Mouse (Mus musculus) R1 (cell line): Measurements from ENCODE around the gene Emx1.

Experiments used
- DNase-seq: peaks from one replicate; pipeline ENCODE4 v3.0.0-alpha.2; 2018; ENCODE audit warnings: low read depth, low spot score

The Emx1 gene

GRCm38 (mm10) chr6:85227520-85227919 lies 40.3 kb downstream of the Emx1 start:
- DNase-seq, result no peak

- no peak for DNase-seq
Measured at GRCm38 (mm10) chr6:85230762-85231161, 43.5 kb downstream of the Emx1 start.

GRCm38 (mm10) chr6:85231469-85231868 lies 44.2 kb downstream of the Emx1 start:
- peak; percentile 69 for DNase-seq

GRCm38 (mm10) chr6:85232045-85232444 lies 44.8 kb downstream of the Emx1 start:
- DNase-seq, result peak; percentile 72

- no peak for DNase-seq
Measured at GRCm38 (mm10) chr6:85232836-85233623, 45.8 kb downstream of the Emx1 start.

GRCm38 (mm10) chr6:85234796-85235195 lies 47.6 kb downstream of the Emx1 start:
- DNase-seq, result peak; percentile 59

- DNase-seq, result peak; percentile 69
Measured at GRCm38 (mm10) chr6:85237001-85237400, 49.8 kb downstream of the Emx1 start.

- DNase-seq, result no peak
Measured at GRCm38 (mm10) chr6:85237595-85238337, 50.5 kb downstream of the Emx1 start.

- DNase-seq, result peak; percentile 80
Measured at GRCm38 (mm10) chr6:85239044-85239489, 51.8 kb downstream of the Emx1 start.

GRCm38 (mm10) chr6:85249821-85250220 lies 62.6 kb downstream of the Emx1 start:
- no peak for DNase-seq

GRCm38 (mm10) chr6:85250811-85251241 lies 63.6 kb downstream of the Emx1 start:
- DNase-seq, result peak; percentile 64

- DNase-seq, result no peak
Measured at GRCm38 (mm10) chr6:85252251-85253058, 65.2 kb downstream of the Emx1 start.

- peak; percentile 46 for DNase-seq
Measured at GRCm38 (mm10) chr6:85253275-85253674, 66.0 kb downstream of the Emx1 start.
